Mouse (Mus musculus) regulatory T cell (primary cell): ENCODE measurements around the gene Kdm1b.

Experiments used
- in situ Hi-C: fragments of 300-600 bp; cut with MboI, MseI; formaldehyde crosslinking; loops from one replicate; pipeline ENCODE4 v1.15.1; 2025; ENCODE audit warnings: high pct_unique_total_duplicates

Gene Kdm1b

GRCm38 (mm10) chr13:47105711-47106579, 62.6 kb downstream of the Kdm1b start, which contains the start of gene Dek:
Dek (minus strand) TSS chr13:47106201.
- in situ Hi-C loops: loop anchor here (10.0 kb wide), 1 partner anchor 1439 kb away; no protein-coding TSS in a partner anchor

GRCm38 (mm10) chr13:47106580-47106888, 63.2 kb downstream of the Kdm1b start:
- in situ Hi-C loops: loop anchor here (10.0 kb wide), 1 partner anchor 1438 kb away; no protein-coding TSS in a partner anchor

DNA sequence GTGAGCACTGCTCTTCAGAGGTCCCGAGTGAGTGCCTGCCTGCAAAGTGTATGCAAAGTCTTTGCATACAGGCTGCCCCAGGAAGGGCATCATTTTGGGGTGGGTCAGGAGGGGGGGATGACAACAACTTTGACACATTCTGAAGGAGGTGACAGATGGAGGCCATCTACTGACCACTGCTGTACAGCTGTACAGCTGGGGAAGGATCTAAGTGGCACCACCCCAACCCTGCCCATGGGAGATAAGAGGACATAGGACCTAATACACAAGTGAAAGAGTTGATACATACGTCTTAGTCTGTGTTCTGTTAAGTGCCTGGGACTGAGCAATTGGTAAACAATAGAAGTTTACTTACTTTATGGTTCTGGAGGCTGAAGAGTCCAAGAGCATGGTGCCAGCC, 65.9 kb downstream of the Kdm1b start:
- in situ Hi-C loops: loop anchor here (10.0 kb wide), 1 partner anchor 1436 kb away; no protein-coding TSS in a partner anchor

DNA sequence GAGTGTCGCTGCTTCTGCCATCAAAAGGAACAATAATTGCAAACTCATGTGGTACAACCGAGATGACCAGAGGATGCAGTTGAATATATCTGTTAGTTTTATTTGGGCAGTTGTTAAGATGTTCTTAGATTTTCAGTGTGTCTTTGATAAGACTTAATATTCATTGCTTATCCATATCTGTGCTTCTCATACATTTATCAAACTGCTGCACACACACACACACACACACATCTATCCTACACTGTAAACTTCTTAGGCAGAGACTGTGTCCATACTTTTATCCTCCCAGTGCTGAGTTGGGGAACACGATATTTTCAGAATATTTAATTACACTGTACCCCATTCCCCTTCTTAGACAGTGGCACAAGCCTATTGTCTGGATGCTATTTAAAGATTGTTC, 67.9 kb downstream of the Kdm1b start:
- in situ Hi-C loops: no loop called here

GRCm38 (mm10) chr13:47112056-47112455, 68.8 kb downstream of the Kdm1b start:
- in situ Hi-C loops: no loop called here

- in situ Hi-C loops: no loop called here
These were observed 69.6 kb downstream of the Kdm1b start for GRCm38 (mm10) chr13:47112924-47113323.

DNA sequence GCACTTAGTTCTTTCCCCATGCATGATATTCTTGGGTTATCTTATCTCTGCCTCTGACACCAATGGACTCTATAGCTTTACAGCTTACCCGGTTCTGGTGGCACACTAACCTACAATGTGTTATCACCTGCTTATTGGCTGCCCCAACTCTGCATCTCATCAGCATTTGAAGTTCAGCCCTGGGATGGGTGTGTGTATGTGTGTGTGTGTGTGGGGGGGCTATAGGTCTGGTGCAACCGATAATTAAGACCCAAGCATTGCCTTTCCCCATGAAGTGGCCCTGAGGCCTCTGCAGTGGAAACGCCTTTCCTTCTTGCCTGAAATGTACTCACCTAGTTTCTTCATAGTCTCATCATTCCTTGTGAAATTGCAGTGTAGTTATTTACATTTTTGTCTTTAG, 72.7 kb downstream of the Kdm1b start:
- in situ Hi-C loops: no loop called here

GRCm38 (mm10) chr13:47121333-47121889, 78.1 kb downstream of the Kdm1b start:
- in situ Hi-C loops: no loop called here

- in situ Hi-C loops: no loop called here
These were observed 79.5 kb downstream of the Kdm1b start, which contains the start of gene Rnf144b for GRCm38 (mm10) chr13:47122537-47123430. Rnf144b (plus strand) TSS chr13:47122656.

DNA sequence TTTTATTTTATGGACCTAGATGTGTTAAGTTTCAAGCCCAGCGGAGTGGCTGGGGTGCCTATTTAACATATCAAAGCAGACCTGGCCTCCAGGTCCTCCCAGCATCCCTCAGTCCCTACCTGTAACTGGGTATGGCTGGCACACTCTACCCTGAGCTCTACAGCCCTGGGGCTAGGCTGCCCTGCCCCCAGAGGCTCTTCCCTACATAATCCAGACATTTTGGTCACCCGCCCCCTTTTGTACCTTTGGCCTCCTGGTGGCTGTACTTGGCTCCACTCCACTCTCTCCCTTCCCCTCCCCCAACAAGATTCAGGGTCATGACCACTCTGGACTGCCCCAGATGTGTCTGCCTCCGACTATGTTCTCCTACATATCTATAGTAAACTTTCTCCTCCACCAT, 81.2 kb downstream of the Kdm1b start:
- in situ Hi-C loops: no loop called here

- in situ Hi-C loops: no loop called here
These were observed 81.7 kb downstream of the Kdm1b start for GRCm38 (mm10) chr13:47124986-47125385.

DNA sequence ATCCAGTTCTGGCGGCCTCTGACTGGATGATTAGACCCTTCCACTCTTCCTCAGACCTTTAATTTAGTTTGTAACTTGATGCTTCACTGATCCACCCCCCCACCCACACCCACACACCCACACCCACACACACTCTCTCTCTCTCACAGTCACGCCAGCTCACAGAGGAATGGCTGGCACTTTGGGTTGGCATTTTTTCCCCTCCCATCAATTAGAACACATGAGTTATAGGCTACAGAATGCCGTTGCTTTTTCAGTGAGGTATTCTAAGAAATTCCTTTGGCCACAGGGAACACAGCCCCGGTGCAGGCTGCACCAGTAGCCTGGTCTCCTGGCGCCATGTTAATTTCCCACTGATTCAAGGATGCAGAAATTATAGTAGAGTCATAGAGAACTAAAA, 82.3 kb downstream of the Kdm1b start:
- in situ Hi-C loops: no loop called here

DNA sequence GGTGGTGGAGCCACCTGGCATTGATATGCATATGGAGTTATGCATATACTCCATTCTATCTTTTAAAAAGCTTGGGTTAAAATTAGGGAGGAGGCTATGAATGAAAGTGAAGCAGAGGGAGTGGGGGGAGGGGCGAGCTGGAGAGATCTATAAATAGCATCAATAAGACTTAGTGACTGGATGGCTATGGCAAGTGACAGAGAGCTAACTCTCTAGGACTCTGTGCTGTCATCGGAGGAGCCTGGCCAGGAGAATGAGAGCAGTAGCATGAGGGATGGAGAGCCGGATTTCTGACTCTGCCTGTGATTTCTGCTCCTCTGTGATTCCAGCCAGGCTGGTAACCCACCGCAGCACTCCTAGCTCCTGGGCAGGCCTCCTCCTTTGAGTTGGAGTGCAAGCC, 85.8 kb downstream of the Kdm1b start:
- in situ Hi-C loops: no loop called here

GRCm38 (mm10) chr13:47133058-47133457, 89.8 kb downstream of the Kdm1b start:
- in situ Hi-C loops: no loop called here

DNA sequence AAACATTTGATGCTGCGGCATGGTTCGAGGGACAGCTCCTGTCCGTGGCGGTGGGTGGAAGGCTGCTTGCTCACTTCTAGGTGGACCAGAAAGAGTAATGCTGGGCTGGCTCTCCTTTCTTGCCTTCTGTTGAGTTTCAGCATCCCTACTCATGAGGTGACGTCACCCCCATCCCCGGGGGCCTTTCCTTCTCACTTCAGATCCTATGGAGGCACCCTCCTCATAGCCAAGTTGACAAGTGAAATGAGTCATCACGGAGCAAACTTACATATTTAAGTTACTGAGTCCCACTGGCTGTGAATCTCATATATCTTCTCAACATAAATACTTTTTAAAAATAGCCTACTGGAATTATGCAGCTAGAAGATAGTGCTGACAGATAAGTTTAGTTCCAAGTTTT, 91.5 kb downstream of the Kdm1b start:
- in situ Hi-C loops: no loop called here
